Mouse (Mus musculus): ENCODE results near the gene Nhsl1.

Gene Nhsl1

DNA sequence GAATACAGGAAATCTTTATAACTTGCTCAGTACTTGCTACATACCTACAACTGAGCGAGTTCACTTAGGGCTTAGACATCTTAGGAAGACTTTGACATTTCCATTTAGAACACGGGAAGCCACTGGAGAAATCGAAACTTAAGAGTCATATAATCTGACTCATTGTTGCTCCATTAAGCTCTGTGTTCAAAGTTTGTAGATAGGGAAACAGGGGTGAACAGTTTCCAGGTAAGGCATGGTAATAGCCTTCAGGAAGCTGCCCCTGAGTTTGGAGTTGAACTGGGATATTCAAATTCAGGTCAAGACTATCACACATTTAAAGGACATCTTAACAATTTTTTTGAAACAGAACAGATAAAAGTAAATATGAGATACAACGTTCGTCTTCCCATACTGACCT, 165.9 kb downstream of the Nhsl1 start:
- DNase-seq (ENCODE audit: low spot score in 2 of 2), result no peak

DNA sequence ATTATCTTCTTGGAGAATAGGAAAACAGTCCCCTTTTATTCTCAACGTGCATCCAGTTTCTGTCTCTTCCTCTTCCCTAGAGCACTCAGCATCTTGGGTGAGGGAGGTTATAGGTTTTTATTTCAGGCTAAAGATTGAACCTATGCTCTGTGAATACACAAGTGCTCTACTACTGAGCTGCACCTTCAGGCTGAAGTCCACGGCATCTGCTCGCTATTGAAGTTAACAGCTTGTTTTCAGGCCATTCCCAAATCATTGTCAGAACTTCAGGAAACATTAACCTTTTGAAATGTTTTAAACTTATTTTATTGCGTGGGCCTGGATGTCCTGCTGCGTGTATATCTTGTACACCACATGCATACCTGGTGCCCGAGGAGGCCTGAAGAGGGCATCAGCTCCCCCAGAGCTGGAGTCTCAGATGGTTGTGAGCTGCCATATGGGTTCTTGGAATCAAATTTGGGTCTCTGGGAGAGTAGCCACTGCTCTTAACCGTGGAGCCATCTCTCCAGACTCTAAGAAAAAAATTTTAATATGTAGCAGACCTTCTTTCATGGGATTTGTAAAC, 169.5 kb downstream of the Nhsl1 start:
- DNase-seq (ENCODE audit: low spot score in 2 of 2), result no peak

DNA sequence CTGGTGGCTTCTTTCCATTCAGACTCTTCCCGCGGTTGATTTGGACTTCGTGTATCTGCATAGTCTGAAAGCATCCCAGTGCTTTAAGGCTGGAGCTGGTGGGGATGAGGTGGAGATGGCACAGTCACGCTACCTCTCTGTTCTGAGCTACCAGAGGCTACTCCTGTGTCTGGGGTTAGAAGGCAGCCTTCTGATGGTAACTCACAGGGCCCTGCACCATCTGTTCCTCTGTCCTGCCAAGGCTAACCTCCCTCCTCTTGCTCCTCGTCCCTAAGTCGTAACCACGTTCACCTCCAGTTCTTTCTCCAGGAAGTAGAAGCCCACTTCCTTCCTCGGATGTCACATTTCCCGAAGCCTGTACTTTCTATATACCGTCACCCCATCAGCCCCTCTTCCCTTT, 171.2 kb downstream of the Nhsl1 start:
- no peak for DNase-seq (ENCODE audit: low spot score in 2 of 2)

DNA sequence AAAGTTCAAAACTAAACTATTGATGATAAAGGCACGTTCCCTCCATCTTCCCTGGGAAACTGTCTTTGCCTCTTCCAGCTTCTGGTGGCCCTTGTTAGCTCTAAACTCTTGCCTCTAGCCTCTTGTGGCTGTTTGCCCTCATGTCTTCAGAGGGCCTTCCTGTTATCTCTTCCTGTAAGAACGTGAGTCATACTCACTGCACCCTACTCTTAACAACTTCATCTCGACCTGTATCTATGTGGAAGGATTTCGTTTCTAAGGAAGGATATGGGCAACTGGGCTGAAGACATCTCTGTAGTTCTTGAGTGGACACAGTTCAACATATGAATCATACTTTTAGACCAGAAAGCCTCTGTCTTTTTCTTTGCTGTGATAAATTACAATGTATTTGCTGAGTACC, 173.2 kb downstream of the Nhsl1 start:
- DNase-seq (ENCODE audit: low spot score in 2 of 2), result no peak

DNA sequence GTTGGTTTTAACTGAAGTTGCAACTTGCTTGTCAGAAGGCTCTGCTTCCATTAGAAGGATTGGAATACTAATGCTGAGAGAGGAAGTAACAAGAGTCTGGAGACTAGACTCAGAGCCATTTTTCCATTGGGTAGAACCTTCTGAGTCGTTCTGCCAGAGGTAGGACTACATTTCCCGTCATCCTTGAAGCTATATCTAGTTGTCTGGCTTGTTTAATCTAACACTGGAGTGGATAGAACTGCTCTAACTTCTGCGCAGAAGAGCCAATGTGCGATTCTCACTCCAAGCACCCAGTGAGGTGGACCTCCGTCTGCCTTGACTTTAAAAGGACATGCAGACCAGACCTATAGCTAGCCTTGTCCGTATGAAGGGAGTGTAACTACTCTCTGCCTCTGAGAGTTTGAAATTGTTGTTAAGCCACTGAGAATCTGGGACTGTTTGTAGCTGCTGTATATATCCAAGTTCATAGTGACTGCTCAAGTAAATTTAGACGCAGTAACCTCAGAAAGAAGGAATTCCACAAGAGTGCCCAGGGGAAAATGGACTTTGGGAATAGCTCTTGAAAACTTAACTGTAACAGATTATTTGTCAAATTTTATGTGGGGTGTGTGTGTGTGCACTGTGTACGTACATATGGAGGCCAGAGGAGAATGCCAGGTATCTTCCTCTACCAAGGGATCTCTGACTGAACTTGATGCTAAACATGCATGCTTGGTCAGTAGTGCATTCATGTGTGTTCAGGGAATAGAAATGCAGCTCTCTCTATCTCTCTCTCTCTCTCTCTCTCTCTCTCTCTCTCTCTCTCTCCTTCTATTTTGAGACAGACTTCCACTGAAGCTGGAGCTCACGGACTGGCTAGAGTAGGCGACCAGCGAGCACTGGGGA, 174.5 kb downstream of the Nhsl1 start:
- DNase-seq (ENCODE audit: low spot score in 2 of 2), result no peak

DNA sequence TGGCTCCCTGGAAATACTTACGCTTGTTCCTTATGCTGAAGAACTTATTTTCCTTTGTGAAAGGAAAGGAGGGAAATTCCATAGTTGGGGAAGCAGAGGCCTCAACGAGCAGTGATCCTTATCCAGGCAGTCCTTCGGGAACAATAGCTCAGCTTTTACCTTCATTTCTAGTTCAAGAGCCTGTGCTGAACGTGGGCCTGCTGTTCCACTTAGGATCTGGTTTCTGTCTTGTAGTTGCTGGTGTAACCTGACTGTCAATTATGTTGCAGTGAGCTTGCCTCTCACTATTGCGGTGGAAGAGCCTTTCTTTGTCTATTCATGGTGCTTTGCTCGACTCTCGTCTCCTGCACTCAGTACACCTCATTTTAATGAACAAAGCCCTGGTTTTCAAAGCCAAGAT, 175.5 kb downstream of the Nhsl1 start:
- no peak for DNase-seq (ENCODE audit: low spot score in 2 of 2)

DNA sequence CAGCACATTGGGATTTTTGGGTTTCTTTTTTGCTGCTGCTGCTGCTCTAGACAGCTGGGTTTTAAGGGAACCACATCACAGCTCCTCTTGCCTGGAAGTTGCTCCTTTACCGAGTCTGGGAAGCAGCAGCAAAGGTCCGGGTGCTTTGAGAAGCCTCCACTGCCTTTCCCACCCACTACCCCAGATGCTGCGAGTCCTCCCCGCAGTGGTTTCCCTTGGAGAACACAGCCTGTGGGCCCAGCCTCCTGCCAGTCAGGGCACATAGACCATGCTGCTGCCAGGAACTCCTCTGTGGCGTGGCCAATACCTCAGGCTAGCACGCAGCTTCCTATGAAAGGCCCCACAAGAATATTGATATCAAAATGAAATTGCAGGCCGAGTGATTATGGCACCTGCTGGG, 178.3 kb downstream of the Nhsl1 start:
- no peak for DNase-seq (ENCODE audit: low spot score in 2 of 2)

DNA sequence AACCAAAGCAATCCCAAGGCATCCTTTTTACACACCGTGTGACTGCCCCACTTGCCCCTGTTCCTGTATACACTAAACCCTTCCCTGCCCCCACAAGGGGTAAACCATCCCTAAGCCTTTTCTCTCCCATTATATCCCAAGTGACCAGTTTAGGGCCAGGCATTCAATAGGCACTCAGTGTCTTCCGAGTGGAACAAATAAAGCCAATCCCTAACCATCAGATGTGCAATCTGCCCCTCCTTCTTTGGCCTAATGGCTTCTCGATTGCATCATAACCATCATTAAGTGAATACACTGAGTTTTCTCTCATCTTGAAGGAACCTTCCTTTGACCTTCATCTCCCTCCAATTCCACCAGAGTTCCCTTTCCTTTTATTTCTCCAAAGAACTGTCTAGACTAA, 183.2 kb downstream of the Nhsl1 start:
- no peak for DNase-seq (ENCODE audit: low spot score in 2 of 2)

DNA sequence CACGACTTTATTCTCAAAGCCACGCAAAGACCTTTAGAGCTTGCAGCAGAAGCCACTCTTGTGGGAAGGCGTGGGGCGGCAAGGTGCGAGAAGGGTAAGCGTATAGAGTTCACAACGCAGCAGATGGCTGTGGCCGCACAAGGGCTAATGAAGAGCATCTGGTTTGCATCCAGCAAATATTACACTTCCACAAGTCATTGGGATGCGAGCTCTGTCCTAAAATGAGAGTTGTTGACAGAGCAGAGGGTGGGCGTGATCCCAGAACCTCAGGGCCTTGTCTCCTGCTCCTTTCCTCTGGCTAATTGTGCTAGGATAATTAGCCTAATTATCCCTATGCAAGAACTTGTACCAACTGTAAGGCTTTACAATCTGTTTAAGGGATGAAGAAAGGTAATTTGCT, 186.9 kb downstream of the Nhsl1 start:
- no peak for DNase-seq (ENCODE audit: low spot score in 2 of 2)

DNA sequence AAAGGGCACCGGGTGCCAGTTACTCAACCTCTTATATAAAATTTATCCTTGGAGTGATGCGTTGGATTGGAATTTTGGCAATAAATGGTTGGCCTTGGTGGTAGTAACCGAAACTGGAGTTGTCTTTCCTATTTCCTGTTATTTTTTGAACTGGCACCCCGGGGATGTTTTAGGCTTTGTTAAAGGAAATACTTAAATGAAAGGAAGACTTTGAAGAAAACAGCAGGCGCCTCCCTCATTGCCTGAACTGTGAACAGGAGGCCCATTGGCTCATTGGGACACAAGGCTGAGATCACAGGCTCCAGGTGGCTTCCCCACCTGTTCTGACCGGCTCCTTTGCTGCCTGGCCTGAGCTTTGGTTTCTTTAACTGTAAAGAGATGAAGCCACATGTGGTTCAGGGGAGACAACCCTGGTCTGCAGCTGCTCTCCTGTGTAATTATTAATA, 187.7 kb downstream of the Nhsl1 start:
- DNase-seq (ENCODE audit: low spot score in 2 of 2), result no peak

DNA sequence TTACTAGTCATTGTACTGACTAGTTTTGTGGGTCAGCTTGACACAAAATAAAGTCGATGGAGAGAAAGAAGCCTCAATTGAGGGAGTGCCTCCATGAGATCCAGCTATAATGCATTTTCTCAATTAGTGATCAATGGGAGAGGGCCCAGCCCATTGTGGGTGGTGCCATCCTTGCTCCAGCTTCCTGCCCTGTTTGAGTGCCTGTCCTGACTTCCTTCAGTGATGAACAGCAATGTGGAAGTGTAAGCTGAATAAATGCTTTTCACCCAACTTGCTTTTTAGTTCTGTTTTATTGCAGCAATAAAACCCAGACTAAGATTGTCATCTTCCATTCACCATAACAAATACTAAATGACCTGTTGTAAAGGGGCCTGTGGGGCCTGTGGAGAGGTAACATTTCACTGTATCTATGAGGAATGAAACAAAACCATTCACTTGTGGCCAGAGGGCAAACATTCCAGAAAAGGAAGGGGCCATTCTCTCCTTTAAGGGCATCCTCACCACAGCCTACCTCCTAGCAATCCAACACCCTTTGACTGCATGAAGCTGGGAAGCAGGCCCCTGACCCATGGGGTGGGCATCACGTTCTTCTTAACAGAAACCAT, 189.2 kb downstream of the Nhsl1 start:
- DNase-seq (ENCODE audit: low spot score in 2 of 2), result no peak

DNA sequence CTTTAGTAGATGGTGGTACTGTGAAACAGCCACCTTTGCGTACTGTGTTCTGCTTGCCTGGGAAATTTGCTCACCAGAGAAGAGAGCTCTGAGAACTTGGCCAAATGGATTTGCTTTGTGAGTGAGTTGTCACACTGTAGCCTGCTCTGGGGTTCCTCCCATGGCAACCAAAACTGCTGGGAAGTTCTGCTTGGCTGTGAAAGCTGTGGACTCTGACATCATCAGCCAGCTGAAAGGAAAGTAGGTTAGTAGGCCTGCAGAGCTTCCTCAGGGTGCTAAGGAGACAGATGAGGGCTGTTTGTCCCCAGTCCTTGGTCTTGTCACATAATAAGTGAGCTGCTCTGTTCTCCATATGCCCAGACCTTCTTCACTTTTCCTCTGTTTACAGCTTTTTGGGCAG, 189.8 kb downstream of the Nhsl1 start:
- DNase-seq (ENCODE audit: low spot score in 2 of 2), result no peak

DNA sequence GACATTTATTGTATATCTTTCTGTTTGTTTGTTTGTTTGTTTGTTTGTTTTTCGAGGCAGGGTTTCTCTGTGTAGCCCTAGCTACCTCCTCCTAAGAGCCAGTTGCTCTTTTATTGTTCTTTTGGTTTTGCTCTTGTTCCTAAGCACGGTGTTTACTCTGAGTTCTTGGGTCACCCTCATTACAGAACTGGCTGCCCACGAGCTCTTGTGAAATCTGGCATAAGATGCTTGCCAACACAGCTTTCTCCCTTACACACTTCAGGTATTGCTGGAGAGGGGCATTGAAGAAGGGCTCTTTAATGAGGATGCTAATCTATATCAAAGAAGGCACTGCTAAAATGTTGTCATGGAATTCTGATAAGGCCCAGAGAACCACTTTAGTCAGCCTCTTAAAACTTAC, 191.9 kb downstream of the Nhsl1 start:
- no peak for DNase-seq (ENCODE audit: low spot score in 2 of 2)

DNA sequence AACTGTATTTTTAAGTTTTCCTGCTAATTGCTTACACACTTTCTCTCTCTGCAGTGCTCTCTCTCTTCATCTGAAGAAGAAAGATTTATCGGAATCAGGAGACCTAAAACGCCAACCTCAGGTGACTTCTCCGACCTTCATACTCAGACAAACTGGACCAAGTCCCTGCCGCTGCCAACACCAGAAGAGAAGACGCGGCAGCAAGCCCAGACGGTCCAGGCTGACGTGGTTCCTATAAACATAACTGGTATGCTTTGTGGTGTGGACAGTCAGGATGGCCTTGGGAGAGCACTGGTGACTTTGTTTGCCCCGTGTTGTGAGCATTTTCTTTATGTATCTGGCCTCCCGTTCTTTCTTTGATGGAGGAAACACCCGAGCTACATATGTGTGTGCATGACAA, 192.7 kb downstream of the Nhsl1 start:
- no peak for DNase-seq (ENCODE audit: low spot score in 2 of 2)

DNA sequence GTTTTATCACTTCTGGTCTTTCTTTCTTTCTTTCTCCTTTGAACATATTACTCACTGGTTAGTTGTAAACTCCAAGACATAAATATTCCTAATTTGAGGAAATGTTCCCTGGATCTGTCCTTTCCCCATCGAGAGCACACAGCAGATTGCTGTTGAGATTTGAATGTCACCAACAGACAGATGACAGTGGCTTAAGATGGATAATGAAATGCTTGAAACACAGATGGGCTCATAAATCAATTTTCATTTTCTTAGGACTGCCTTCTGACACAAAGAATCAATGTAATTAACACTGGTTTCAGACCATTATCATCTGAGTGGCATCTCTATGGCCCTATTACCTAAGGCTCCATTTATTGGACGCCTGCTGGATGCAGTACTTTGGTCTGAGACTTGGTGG, 203.8 kb downstream of the Nhsl1 start:
- no peak for DNase-seq (ENCODE audit: low spot score in 2 of 2)

DNA sequence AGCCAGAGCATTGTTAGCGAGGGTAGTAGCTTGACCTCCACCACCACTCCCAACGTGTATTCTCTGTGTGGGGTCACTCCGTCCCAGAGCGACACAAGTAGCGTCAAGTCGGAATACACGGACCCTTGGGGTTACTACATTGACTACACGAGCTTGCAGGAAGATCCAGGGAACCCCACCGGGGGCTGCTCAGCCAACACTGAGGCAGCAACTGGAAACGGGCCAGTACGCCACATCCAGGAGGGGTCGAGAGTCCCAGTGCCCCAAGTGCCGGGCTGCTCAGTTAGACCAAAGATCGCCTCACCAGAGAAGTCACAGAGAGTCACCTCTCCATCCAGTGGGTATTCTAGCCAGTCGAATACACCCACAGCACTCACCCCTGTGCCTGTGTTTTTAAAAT, 206.5 kb downstream of the Nhsl1 start:
- no peak for DNase-seq (ENCODE audit: low spot score in 2 of 2)

DNA sequence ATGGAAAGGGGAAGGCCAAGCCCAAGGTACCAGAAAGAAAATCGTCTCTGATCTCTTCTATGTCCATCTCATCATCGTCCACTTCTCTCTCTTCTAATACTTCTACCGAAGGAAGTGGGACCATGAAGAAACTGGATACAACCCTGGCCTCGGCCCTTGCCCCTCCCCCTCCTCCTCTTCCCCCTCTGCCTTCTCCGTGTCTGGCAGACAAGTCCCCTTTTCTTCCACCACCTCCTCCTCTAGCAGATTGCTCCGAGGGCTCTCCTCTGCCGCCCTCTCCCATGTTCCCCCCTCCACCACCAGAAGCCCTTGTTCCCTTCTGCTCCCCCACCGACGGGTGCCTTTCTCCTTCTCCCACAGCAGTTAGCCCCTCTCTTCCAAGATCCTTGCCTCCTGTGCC, 206.9 kb downstream of the Nhsl1 start:
- no peak for DNase-seq (ENCODE audit: low spot score in 2 of 2)

DNA sequence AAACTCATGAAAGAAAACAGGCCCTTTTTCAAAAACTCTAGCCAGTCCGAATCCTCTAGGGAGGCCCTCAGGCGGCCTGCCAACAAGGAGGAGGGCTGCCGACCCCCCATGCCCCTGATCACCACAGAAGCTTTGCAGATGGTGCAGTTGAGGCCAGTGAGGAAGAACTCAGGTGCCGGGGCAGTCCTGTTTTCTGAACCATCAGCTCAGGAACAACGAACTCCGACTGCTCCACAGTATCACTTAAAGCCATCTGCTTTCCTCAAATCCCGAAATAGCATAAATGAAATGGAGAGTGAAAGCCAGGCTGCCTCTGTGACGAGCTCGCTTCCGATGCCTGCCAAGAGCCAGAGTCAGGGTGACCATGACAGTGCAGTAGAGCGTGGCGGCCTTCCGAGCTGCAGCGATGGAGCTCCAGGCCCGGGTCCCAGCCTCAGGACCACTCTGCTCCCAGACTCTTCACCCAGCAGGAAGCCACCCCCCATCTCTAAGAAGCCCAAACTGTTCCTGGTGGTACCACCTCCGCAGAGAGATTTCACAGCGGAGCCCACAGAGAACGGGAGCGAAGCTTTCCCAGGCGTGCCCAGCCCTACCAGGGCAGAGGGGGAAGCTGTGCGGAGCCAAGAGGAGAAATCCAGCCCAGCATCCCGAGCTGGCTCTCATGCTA, 207.5 kb downstream of the Nhsl1 start:
- no peak for DNase-seq (ENCODE audit: low spot score in 2 of 2)

DNA sequence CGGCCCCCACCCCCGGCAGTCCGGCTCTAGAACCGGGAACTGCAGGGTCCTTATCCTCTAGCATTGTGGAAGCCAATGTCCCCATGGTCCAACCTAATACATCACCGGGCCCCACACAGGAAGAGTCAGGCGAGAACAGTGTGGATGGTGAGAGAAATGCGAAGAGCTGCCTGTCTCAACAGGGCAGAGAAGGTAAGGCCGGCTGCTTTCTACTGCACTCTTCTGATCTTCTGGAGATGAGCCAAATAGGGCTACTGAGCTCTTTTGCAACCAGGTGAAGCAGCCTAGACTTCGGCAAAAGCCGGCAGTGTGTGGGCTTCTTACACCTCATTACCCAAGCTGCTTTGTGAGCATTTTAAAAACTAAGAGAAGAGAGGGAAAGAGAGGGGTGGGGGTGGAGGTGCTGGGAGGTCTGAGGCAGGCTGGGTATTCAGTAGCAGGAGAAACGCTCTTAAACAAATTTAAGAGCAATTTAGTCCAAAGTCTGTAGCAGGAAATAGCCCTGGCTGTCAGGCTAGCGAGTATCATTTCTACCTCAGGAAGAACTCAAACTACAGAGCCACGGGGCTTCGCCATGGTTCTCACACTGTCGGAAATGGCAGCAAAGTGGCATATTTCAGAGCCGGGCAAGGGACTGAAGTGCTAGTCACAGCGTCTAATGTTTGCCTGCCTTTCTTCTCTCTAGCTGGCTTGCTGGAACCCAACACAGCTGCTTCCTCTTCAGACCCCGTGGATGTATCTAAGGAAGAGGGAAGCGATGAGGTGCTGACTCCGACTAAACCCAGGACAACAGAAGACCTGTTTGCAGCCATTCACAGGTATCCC, 208.3 kb downstream of the Nhsl1 start:
- no peak for DNase-seq (ENCODE audit: low spot score in 2 of 2)

DNA sequence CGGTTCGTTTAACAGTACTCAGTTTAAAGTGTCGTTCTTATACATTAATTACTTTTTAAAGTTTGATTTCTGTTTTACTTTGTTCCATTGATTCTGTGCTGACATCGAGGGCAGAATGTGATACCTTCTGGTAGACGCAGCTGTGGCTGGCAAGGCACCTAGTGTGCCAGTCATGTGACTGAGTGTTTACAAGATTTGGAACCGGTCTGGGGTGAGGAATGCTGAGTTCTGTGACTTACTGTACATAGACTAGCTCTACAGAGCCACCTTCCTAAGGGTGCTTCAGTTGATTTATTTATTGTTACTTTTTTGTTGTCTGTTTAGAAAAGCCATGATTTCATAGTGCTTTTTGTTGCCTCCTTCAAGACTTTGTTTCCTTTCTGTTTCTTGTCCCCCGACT, 209.0 kb downstream of the Nhsl1 start:
- DNase-seq (ENCODE audit: low spot score in 2 of 2), result no peak

DNA sequence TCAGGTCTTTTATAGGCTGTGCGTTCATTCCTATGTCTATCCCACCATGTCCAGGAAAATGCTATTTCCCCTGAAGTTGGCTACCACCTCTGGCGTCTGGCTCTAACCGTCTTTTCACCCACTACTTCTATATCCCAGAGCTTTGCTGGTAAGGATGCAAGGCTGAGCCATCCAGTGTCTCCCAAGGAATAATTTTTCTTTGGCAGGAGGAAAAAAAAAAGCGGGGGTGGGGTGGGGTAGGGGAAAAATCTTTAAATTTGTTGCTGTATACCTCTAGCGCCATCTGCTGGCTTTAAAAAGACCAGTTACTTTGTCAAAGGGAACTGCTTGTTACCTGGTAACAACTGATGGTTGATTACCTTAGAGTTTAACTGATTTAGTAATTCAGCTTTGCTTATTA, 209.7 kb downstream of the Nhsl1 start:
- no peak for DNase-seq (ENCODE audit: low spot score in 2 of 2)

DNA sequence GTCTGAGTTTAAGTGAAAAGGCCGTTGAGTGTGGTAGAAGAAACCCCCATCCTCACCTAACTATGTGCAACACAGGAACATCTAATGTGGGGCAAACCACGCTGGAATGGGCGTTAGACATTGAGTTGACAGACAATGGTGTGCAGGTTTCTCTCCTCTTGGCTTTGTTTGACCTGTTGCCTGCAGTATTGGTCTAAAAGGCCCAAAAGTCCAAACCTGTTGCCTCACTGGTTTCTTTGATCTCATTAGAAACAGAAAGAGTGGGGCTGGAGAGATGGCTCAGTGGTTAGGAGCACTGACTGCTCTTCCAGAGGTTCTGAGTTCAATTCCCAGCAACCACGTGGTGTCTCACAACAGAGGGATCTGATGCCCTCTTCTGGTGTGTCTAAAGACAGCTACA, 210.4 kb downstream of the Nhsl1 start:
- DNase-seq (ENCODE audit: low spot score in 2 of 2), result no peak
